Mouse (Mus musculus) stomach, postnatal 0 days (tissue): ENCODE data around the gene Sidt2. TPM values are rescaled to one million over a fixed set of nuclear protein-coding genes. Genes with fewer than 3 reads are reported as not detected.

Experiments
- ATAC-seq: fragments of 200-750 bp; cut with Nextera tagmentation; 2 replicates; pipeline ENCODE4 v1.8.0; 2017; ENCODE audit not compliant: low FRiP score, low TSS enrichment
- DNase-seq: peaks from one replicate; pipeline ENCODE4 v3.0.0-alpha.2; 2016; ENCODE audit warnings: low spot score
- H3K27ac ChIP-seq: fragments of 300-500 bp; sonication (generic); replicated peaks from 2 replicates; pipeline ENCODE4 v1.5.1; 2014; ENCODE audit warnings: mild to moderate bottlenecking, control low read depth
- H3K27me3 ChIP-seq: fragments of 300-500 bp; sonication (generic); 2 replicates; pipeline ENCODE4 v1.6.1; 2014; ENCODE audit warnings: low read length; ENCODE audit not compliant: control insufficient read depth, insufficient read depth
- H3K36me3 ChIP-seq: fragments of 300-500 bp; sonication (generic); 2 replicates; pipeline ENCODE4 v1.6.1; 2014; ENCODE audit warnings: low read length, mixed read lengths; ENCODE audit not compliant: control insufficient read depth, insufficient read depth
- H3K4me1 ChIP-seq: fragments of 300-500 bp; sonication (generic); replicated peaks from 2 replicates; pipeline ENCODE4 v1.6.1; 2014; ENCODE audit warnings: antibody characterized with exemption; ENCODE audit not compliant: control insufficient read depth, insufficient read depth
- H3K4me2 ChIP-seq: fragments of 300-500 bp; sonication (generic); replicated peaks from 2 replicates; pipeline ENCODE4 v1.6.1; 2014; ENCODE audit warnings: low read depth, mild to moderate bottlenecking, control low read depth, moderate library complexity
- H3K4me3 ChIP-seq: fragments of 300-500 bp; sonication (generic); 2 replicates; pipeline ENCODE4 v1.5.1; 2014; ENCODE audit warnings: low read depth, low read length, control low read depth
- H3K9ac ChIP-seq: fragments of 300-500 bp; sonication (generic); 2 replicates; pipeline ENCODE4 v1.6.1; 2014; ENCODE audit warnings: mild to moderate bottlenecking, low read length, control low read depth, mixed read lengths
- H3K9me3 ChIP-seq: fragments of 300-500 bp; sonication (generic); 2 replicates; pipeline ENCODE4 v1.6.1; 2016; ENCODE audit warnings: low read length; ENCODE audit not compliant: control insufficient read depth
- CTCF ChIP-seq: IDR thresholded peaks from 2 replicates; pipeline ENCODE4 v1.5.1; 2016; ENCODE audit warnings: antibody characterized with exemption, low read depth, mild to moderate bottlenecking, moderate library complexity
- EP300 ChIP-seq: optimal IDR thresholded peaks from 2 replicates; pipeline ENCODE3; 2016; ENCODE audit warnings: antibody characterized with exemption
- WGBS: fragments of 180-500 bp; shearing (Covaris S2); extraction: QIAGEN DNeasy Blood & Tissue Kit; methylation state at CpG from one replicate; pipeline ENCODE4 v1.1.7; 2014; 5-methylcytosine and 5-hydroxymethylcytosine counted together
- polyA plus RNA-seq: library from polyadenylated mRNA; unstranded; fragments of >200 nt; fragmentation: Nextera tagmentation; extraction: Ambion mirVana; gene quantifications from 2 replicates; pipeline ENCODE4 v1.2.1, GENCODE M21; 2015

Sidt2 gene
- polyA plus RNA-seq, 1 experiment from 2014 or later: 41.0 TPM

DNA sequence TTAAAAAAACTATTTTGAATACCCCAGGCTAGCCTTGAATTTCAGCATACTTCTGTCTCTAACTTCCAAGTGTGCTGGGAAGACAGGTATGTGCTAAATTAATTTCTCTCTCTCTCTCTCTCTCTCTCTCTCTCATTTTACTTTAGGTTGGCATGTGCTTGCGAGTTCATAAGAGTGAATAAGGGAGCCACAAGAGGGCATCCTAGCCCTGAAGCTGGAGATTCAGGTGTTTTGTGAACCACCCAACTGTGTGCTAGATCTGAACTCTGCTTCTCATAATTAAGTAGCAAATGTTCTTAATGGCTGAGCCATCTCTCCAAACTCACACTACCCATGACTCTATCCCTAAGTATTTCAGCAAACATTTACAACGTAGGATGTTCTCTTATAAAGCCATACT is 21.8 kb upstream of the Sidt2 start:
- no peak overlapping the region for H3K27ac ChIP-seq
- 70% methylated on average over 2 of the region's 2 CpGs for WGBS
- TF ChIP-seq CTCF (peak; percentile 58), EP300 (no peak)
- DNase-seq (no peak), ATAC-seq (no peak)
- H3K36me3 ChIP-seq: 0 out of 2 replicates have a peak, but pooled peaks cover 2% of the 10 kb centered on the region
- no peaks in the 10 kb centered on the region for H3K27me3 ChIP-seq
- no peak overlapping the region for H3K4me3 ChIP-seq
- H3K4me1 ChIP-seq: no peaks in the 10 kb centered on the region
- no peak overlapping the region for H3K9ac ChIP-seq
- no peaks in the 10 kb centered on the region for H3K9me3 ChIP-seq
- no peak overlapping the region for H3K4me2 ChIP-seq

DNA sequence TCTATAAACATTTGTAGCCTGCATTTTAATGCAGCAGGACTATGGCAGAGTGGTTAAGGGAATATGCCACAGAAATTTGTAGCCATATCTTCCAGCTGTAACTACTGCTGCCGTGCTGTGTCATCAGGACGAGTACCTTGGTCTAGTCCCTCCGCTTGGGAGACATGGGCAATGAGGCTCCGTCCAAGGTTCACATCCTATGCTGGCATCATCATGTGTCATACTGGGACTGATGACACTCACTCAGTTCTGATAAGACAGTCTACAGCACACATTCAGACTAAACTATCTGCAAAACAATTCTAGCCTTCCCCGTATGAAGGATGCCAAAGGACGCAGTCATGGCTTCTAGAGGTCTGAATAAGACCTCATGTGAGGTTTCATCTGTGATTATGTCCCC is 8.5 kb upstream of the Sidt2 start:
- no peak for TF ChIP-seq EP300
- TF ChIP-seq CTCF: no peak
- Histone ChIP-seq H3K27me3 (no peaks in the 10 kb centered on the region), H3K27ac (no peak overlapping the region), H3K9me3 (no peaks in the 10 kb centered on the region), H3K4me2 (no peak overlapping the region), H3K9ac (no peak overlapping the region), H3K4me3 (no peak overlapping the region), H3K4me1 (no peaks in the 10 kb centered on the region), H3K36me3 (peaks cover 10% of the 10 kb centered on the region)
- no peak for DNase-seq
- no peak for ATAC-seq
- WGBS: 87% methylated on average over 6 of the region's 6 CpGs

DNA sequence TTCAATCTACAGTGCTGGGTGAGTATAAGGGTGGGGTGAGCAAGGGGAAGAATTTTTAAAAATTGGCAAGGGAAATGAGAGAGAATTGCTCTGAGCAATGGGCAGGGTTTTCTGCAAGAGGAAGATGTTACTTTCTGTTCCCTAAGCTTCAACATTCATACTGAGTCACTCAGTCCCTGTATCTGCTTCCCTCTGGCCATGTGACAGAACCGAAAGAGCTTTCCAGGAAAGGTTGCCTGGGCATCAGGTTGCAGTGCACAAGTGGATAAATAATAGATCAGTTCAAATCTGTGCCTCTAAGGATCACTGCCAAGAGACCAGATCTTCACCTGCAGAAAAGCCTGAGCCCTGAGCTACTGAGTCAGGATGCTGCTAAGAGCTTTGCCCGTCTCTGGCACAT is 6.8 kb upstream of the Sidt2 start:
- H3K4me3 ChIP-seq: no peak overlapping the region
- H3K27me3 ChIP-seq: no peaks in the 10 kb centered on the region
- H3K9ac ChIP-seq: no peak overlapping the region
- ATAC-seq (peak; percentile 7; the same call in 1 of the 2 replicates), DNase-seq (no peak)
- 0 out of 2 replicates have a peak, but pooled peaks cover 6% of the 10 kb centered on the region for H3K36me3 ChIP-seq
- WGBS: 62% methylated on average over 2 of the region's 2 CpGs
- no peaks in the 10 kb centered on the region for H3K9me3 ChIP-seq
- no peak overlapping the region for H3K4me2 ChIP-seq
- no peaks in the 10 kb centered on the region for H3K4me1 ChIP-seq
- H3K27ac ChIP-seq: peak overlapping the region; percentile 40; the same call in 1 of the 2 replicates
- TF ChIP-seq CTCF (no peak), EP300 (no peak)

DNA sequence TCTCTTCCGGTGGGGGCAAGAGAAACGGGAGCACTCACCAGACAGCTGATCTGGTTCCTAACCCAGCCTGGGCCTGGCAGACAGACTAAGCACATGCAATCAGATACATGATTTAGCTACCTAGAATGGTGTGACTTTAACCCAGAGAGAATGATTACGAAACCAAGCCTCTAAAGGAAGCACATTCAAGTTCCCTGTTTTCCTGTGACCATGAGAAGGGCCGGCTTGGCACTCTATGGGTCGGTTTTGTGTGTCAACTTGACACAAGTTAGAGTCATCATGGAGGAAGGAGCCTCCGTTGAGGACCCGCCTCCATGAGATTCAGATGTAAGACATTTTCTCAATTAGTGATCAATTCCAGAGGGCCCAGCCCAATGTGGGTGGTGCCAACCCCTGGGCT is 4.6 kb upstream of the Sidt2 start:
- Histone ChIP-seq H3K9me3 (no peaks in the 10 kb centered on the region), H3K36me3 (0 out of 2 replicates have a peak, but pooled peaks cover 4% of the 10 kb centered on the region), H3K27ac (peak overlapping the region; percentile 35; the same call in 1 of the 2 replicates), H3K4me3 (no peak overlapping the region), H3K4me2 (no peak overlapping the region), H3K9ac (no peak overlapping the region), H3K27me3 (no peaks in the 10 kb centered on the region), H3K4me1 (no peaks in the 10 kb centered on the region)
- no peak for TF ChIP-seq CTCF
- no peak for TF ChIP-seq EP300
- DNase-seq: no peak
- whole genome bisulfite sequencing: 71% methylated on average over 7 of the region's 7 CpGs
- no peak for ATAC-seq

DNA sequence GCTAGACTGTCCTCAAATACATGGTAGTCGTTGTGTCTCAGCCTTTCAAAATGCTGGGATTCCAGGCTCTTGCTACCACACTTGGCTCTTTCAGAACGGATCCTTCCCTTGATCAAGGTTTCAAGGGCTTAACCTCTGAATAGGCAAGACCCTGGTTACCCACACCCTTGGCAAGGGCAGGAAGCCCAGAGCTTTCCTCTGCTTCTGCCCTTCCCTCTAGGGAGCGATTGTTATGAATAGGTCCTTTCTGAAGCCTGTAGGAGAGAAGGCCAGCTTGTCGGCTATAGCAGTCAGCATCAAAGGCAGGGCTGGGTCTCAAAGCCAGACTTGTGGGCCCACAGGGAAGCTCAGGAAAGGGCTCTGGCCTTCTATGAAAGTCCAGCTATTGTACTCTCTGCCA is 3.8 kb upstream of the Sidt2 start:
- H3K27me3 ChIP-seq: no peaks in the 10 kb centered on the region
- no peaks in the 10 kb centered on the region for H3K9me3 ChIP-seq
- H3K36me3 ChIP-seq: 0 out of 2 replicates have a peak, but pooled peaks cover 3% of the 10 kb centered on the region
- H3K4me1 ChIP-seq: peaks cover 1% of the 10 kb centered on the region
- no peak overlapping the region for H3K4me3 ChIP-seq
- 0 out of 2 replicates have a peak overlapping the region, but pooled peaks have one; percentile 49 for H3K27ac ChIP-seq
- WGBS: 47% methylated on average over 4 of the region's 4 CpGs
- no peak overlapping the region for H3K9ac ChIP-seq
- no peak overlapping the region for H3K4me2 ChIP-seq
- TF ChIP-seq EP300 (no peak), CTCF (no peak)
- DNase-seq (no peak), ATAC-seq (no peak)

DNA sequence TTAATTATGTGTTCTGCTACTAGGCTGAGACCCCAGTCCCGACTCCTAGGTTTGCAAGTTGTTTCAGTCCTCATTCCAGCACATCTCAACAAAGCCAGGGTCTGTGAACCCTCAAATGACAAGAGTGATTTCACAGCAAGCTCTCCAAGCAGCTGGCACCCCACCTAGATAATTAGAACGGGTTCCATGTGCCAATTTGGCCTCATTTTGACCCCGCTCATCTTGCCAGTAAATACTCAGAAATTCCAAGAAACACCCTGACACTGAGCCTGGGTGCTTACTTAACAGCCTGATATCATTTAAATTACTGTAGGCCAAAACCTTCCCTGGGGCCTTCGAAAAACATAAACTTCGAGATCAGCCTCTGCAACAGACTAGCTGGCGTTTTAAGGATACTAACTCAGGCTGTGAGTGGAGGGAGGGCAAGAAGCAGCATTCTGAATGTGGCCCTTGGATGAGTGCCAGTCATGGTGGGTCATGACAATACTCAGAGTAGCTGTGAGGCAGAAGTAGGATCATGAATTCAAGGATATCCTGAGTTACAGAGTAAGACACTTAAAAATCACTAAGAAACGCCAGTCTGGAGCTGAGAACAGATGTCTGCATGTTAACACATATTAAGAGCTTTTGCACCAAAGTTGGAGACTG is 3.1 kb upstream of the Sidt2 start:
- no peak for ATAC-seq
- Histone ChIP-seq H3K9ac (no peak overlapping the region), H3K4me1 (peaks cover 4% of the 10 kb centered on the region), H3K36me3 (0 out of 2 replicates have a peak, but pooled peaks cover 3% of the 10 kb centered on the region), H3K27ac (no peak overlapping the region), H3K4me2 (no peak overlapping the region), H3K9me3 (no peaks in the 10 kb centered on the region), H3K27me3 (no peaks in the 10 kb centered on the region), H3K4me3 (no peak overlapping the region)
- 55% methylated on average over 7 of the region's 7 CpGs for whole genome bisulfite sequencing
- DNase-seq: no peak
- TF ChIP-seq CTCF (no peak), EP300 (no peak)
